Mouse (Mus musculus): ENCODE measurements around the gene Fam20a.

DNA sequence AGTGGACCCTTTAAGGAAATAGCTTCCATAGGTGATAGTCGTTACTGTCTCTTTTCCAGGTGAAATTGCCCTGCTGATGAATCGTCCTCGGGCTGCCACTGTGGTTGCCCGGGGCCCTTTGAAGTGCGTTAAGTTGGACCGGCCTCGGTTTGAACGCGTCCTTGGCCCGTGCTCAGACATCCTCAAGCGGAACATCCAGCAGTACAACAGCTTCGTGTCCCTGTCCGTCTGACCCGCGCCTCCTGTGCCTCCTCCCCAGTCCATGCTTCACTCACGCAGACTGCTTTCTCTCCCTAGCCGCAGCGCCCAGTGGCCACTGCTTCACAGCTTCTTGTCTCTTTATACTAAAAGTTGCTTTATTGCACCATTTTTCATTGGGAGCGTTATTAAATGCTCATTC is 54.7 kb downstream of the Fam20a start:
- TF ChIP-seq CTCF (IDR thresholded peaks at IDR 0.05; ENCODE audit: extremely low read depth, insufficient read length, insufficient replicate concordance, low read depth, low read length) = no peak
- no peak for TF ChIP-seq POLR2A (IDR thresholded peaks at IDR 0.05; ENCODE audit: low read depth, low read length)

Data from small intestine, adult 2 months (tissue).